Mouse (Mus musculus) kidney, postnatal 10 days (tissue): ENCODE measurements around the gene Cdk15.

Experiments used
- DNase-seq: peaks from one replicate; pipeline ENCODE4 v3.0.0; 2021; ENCODE audit warnings: mixed read lengths

Gene Cdk15

GRCm38 (mm10) chr1:59285880-59286279 is 29.2 kb downstream of the Cdk15 start:
- DNase-seq = no peak

- no peak for DNase-seq
Measured at GRCm38 (mm10) chr1:59286316-59286850, 29.7 kb downstream of the Cdk15 start.

- no peak for DNase-seq
Measured at GRCm38 (mm10) chr1:59287733-59288132, 31.0 kb downstream of the Cdk15 start.

- DNase-seq = no peak
Measured at GRCm38 (mm10) chr1:59291652-59292051, 34.9 kb downstream of the Cdk15 start.

- peak; percentile 32 for DNase-seq
Measured at GRCm38 (mm10) chr1:59295769-59296168, 39.1 kb downstream of the Cdk15 start.

GRCm38 (mm10) chr1:59297167-59297566 is 40.5 kb downstream of the Cdk15 start:
- no peak for DNase-seq

GRCm38 (mm10) chr1:59298491-59299090 is 41.9 kb downstream of the Cdk15 start:
- DNase-seq = no peak

GRCm38 (mm10) chr1:59307310-59307709 is 50.6 kb downstream of the Cdk15 start:
- DNase-seq = no peak

GRCm38 (mm10) chr1:59311292-59311885 is 54.7 kb downstream of the Cdk15 start:
- no peak for DNase-seq

GRCm38 (mm10) chr1:59312187-59313153 is 55.8 kb downstream of the Cdk15 start:
- DNase-seq = no peak

GRCm38 (mm10) chr1:59313154-59313940 is 56.6 kb downstream of the Cdk15 start:
- DNase-seq = no peak

- DNase-seq = peak; percentile 35
Measured at GRCm38 (mm10) chr1:59315057-59315807, 58.5 kb downstream of the Cdk15 start.

GRCm38 (mm10) chr1:59316031-59316385 is 59.3 kb downstream of the Cdk15 start:
- DNase-seq = no peak

GRCm38 (mm10) chr1:59316386-59317051 is 59.8 kb downstream of the Cdk15 start:
- DNase-seq = no peak

GRCm38 (mm10) chr1:59317397-59317796 is 60.7 kb downstream of the Cdk15 start:
- DNase-seq = no peak

GRCm38 (mm10) chr1:59318878-59319277 is 62.2 kb downstream of the Cdk15 start:
- DNase-seq = no peak

GRCm38 (mm10) chr1:59321076-59321879 is 64.6 kb downstream of the Cdk15 start:
- DNase-seq = no peak

GRCm38 (mm10) chr1:59321880-59322836 is 65.5 kb downstream of the Cdk15 start:
- peak; percentile 66 for DNase-seq

- no peak for DNase-seq
Measured at GRCm38 (mm10) chr1:59326854-59327395, 70.2 kb downstream of the Cdk15 start.
